Mouse (Mus musculus): ENCODE results near the gene Kptn.

Kptn gene

GRCm38 (mm10) chr7:16128899-16129298 lies 9.2 kb downstream of the Kptn start:
- H3K4me1 ChIP-seq (replicated peaks; ENCODE audit: low read depth, low read length) = peaks cover 39% of the 10 kb centered on the region
- H3K9me3 ChIP-seq (ENCODE audit: low read length) = no peaks in the 10 kb centered on the region
- H3K27me3 ChIP-seq (ENCODE audit: insufficient read depth, low read length) = peaks cover 16% of the 10 kb centered on the region
- no peak for TF ChIP-seq NANOG (IDR thresholded peaks at IDR 0.05; ENCODE audit: borderline replicate concordance, low read length)
- TF ChIP-seq CTCF (conservative IDR thresholded peaks at IDR 0.05; ENCODE audit: low read length) = no peak
- no peak for TF ChIP-seq POU5F1 (IDR thresholded peaks at IDR 0.05; ENCODE audit: borderline replicate concordance, low read length)
- peak overlapping the region; percentile 89 for H3K4me3 ChIP-seq (replicated peaks; ENCODE audit: low read length)
- peaks cover 33% of the 10 kb centered on the region for H3K36me3 ChIP-seq (ENCODE audit: insufficient read depth, low read length)

- Histone ChIP-seq H3K4me1 (replicated peaks; ENCODE audit: low read depth, low read length) (peaks cover 39% of the 10 kb centered on the region), H3K27me3 (ENCODE audit: insufficient read depth, low read length) (peaks cover 16% of the 10 kb centered on the region)
- TF ChIP-seq POU5F1 (IDR thresholded peaks at IDR 0.05; ENCODE audit: borderline replicate concordance, low read length) (no peak), CTCF (conservative IDR thresholded peaks at IDR 0.05; ENCODE audit: low read length) (no peak), NANOG (IDR thresholded peaks at IDR 0.05; ENCODE audit: borderline replicate concordance, low read length) (no peak)
Observed at GRCm38 (mm10) chr7:16129421-16129845, 9.7 kb downstream of the Kptn start, which contains the start of gene Slc8a2. TSS of gene Slc8a2 (plus strand) at chr7:16129826.

GRCm38 (mm10) chr7:16129846-16130691 lies 10.4 kb downstream of the Kptn start:
- Histone ChIP-seq H3K9me3 (ENCODE audit: low read length) (no peaks in the 10 kb centered on the region), H3K36me3 (ENCODE audit: insufficient read depth, low read length) (peaks cover 28% of the 10 kb centered on the region), H3K4me3 (replicated peaks; ENCODE audit: low read length) (peak overlapping the region; percentile 89), H3K27me3 (ENCODE audit: insufficient read depth, low read length) (peaks cover 16% of the 10 kb centered on the region), H3K4me1 (replicated peaks; ENCODE audit: low read depth, low read length) (peaks cover 45% of the 10 kb centered on the region)
- TF ChIP-seq CTCF (conservative IDR thresholded peaks at IDR 0.05; ENCODE audit: low read length) (no peak), NANOG (IDR thresholded peaks at IDR 0.05; ENCODE audit: borderline replicate concordance, low read length) (no peak), POU5F1 (IDR thresholded peaks at IDR 0.05; ENCODE audit: borderline replicate concordance, low read length) (no peak)

More at GRCm38 (mm10) chr7:16129421-16129845, 9.7 kb downstream of the Kptn start, which contains the start of gene Slc8a2:
- Histone ChIP-seq H3K4me3 (replicated peaks; ENCODE audit: low read length) (peak within 1 kb of the TSS; percentile 89), H3K9me3 (ENCODE audit: low read length) (no peaks in the 10 kb centered on the region), H3K36me3 (ENCODE audit: insufficient read depth, low read length) (peaks cover 30% of the 10 kb centered on the region)

- H3K36me3 ChIP-seq (ENCODE audit: insufficient read depth, low read length) = peaks cover 19% of the 10 kb centered on the region; the same call in 1 of the 2 replicates
- peak overlapping the region; percentile 89 for H3K4me3 ChIP-seq (replicated peaks; ENCODE audit: low read length)
- TF ChIP-seq POU5F1 (IDR thresholded peaks at IDR 0.05; ENCODE audit: borderline replicate concordance, low read length) (no peak), CTCF (conservative IDR thresholded peaks at IDR 0.05; ENCODE audit: low read length) (no peak), NANOG (IDR thresholded peaks at IDR 0.05; ENCODE audit: borderline replicate concordance, low read length) (no peak)
- H3K27me3 ChIP-seq (ENCODE audit: insufficient read depth, low read length) = peaks cover 16% of the 10 kb centered on the region
- peaks cover 46% of the 10 kb centered on the region for H3K4me1 ChIP-seq (replicated peaks; ENCODE audit: low read depth, low read length)
- no peaks in the 10 kb centered on the region for H3K9me3 ChIP-seq (ENCODE audit: low read length)
Observed at GRCm38 (mm10) chr7:16130956-16131634, 11.4 kb downstream of the Kptn start.

- peaks cover 16% of the 10 kb centered on the region for H3K27me3 ChIP-seq (ENCODE audit: insufficient read depth, low read length)
- peaks cover 46% of the 10 kb centered on the region for H3K4me1 ChIP-seq (replicated peaks; ENCODE audit: low read depth, low read length)
- peaks cover 13% of the 10 kb centered on the region; the same call in 1 of the 2 replicates for H3K36me3 ChIP-seq (ENCODE audit: insufficient read depth, low read length)
- H3K4me3 ChIP-seq (replicated peaks; ENCODE audit: low read length) = 0 out of 2 replicates have a peak overlapping the region, but pooled peaks have one; percentile 10
- H3K9me3 ChIP-seq (ENCODE audit: low read length) = no peaks in the 10 kb centered on the region
- no peak for TF ChIP-seq POU5F1 (IDR thresholded peaks at IDR 0.05; ENCODE audit: borderline replicate concordance, low read length)
- TF ChIP-seq CTCF (conservative IDR thresholded peaks at IDR 0.05; ENCODE audit: low read length) = no peak
- TF ChIP-seq NANOG (IDR thresholded peaks at IDR 0.05; ENCODE audit: borderline replicate concordance, low read length) = no peak
Observed at GRCm38 (mm10) chr7:16132161-16132581, 12.5 kb downstream of the Kptn start.

GRCm38 (mm10) chr7:16132926-16133325 lies 13.2 kb downstream of the Kptn start:
- peaks cover 16% of the 10 kb centered on the region for H3K27me3 ChIP-seq (ENCODE audit: insufficient read depth, low read length)
- H3K36me3 ChIP-seq (ENCODE audit: insufficient read depth, low read length) = peaks cover 6% of the 10 kb centered on the region; the same call in 1 of the 2 replicates
- H3K9me3 ChIP-seq (ENCODE audit: low read length) = no peaks in the 10 kb centered on the region
- peaks cover 46% of the 10 kb centered on the region for H3K4me1 ChIP-seq (replicated peaks; ENCODE audit: low read depth, low read length)
- H3K4me3 ChIP-seq (replicated peaks; ENCODE audit: low read length) = no peak overlapping the region
- TF ChIP-seq POU5F1 (IDR thresholded peaks at IDR 0.05; ENCODE audit: borderline replicate concordance, low read length) (no peak), CTCF (conservative IDR thresholded peaks at IDR 0.05; ENCODE audit: low read length) (no peak), NANOG (IDR thresholded peaks at IDR 0.05; ENCODE audit: borderline replicate concordance, low read length) (no peak)

GRCm38 (mm10) chr7:16133691-16134090 lies 14.0 kb downstream of the Kptn start:
- no peak overlapping the region for H3K4me3 ChIP-seq (replicated peaks; ENCODE audit: low read length)
- peaks cover 6% of the 10 kb centered on the region; the same call in 1 of the 2 replicates for H3K36me3 ChIP-seq (ENCODE audit: insufficient read depth, low read length)
- no peaks in the 10 kb centered on the region for H3K9me3 ChIP-seq (ENCODE audit: low read length)
- TF ChIP-seq CTCF (conservative IDR thresholded peaks at IDR 0.05; ENCODE audit: low read length) = no peak
- no peak for TF ChIP-seq NANOG (IDR thresholded peaks at IDR 0.05; ENCODE audit: borderline replicate concordance, low read length)
- TF ChIP-seq POU5F1 (IDR thresholded peaks at IDR 0.05; ENCODE audit: borderline replicate concordance, low read length) = no peak
- H3K27me3 ChIP-seq (ENCODE audit: insufficient read depth, low read length) = peaks cover 20% of the 10 kb centered on the region
- peaks cover 43% of the 10 kb centered on the region for H3K4me1 ChIP-seq (replicated peaks; ENCODE audit: low read depth, low read length)

- TF ChIP-seq POU5F1 (IDR thresholded peaks at IDR 0.05; ENCODE audit: borderline replicate concordance, low read length) (no peak), NANOG (IDR thresholded peaks at IDR 0.05; ENCODE audit: borderline replicate concordance, low read length) (no peak), CTCF (conservative IDR thresholded peaks at IDR 0.05; ENCODE audit: low read length) (no peak)
- H3K27me3 ChIP-seq (ENCODE audit: insufficient read depth, low read length) = peaks cover 20% of the 10 kb centered on the region
- H3K4me1 ChIP-seq (replicated peaks; ENCODE audit: low read depth, low read length) = peaks cover 36% of the 10 kb centered on the region
- peaks cover 6% of the 10 kb centered on the region; the same call in 1 of the 2 replicates for H3K36me3 ChIP-seq (ENCODE audit: insufficient read depth, low read length)
- H3K4me3 ChIP-seq (replicated peaks; ENCODE audit: low read length) = no peak overlapping the region
- H3K9me3 ChIP-seq (ENCODE audit: low read length) = no peaks in the 10 kb centered on the region
Observed at GRCm38 (mm10) chr7:16134951-16135392, 15.3 kb downstream of the Kptn start.

Data from E14TG2a.4 (cell line).